Mouse (Mus musculus) ES-E14 (cell line): Measurements from ENCODE around the gene Ppil2. TPM values are rescaled to one million over a fixed set of nuclear protein-coding genes. Genes with fewer than 3 reads are reported as not detected.
A peak's percentile ranks its signal among the peaks of the same experiment; 100 is the strongest.

Experiments used
- DNase-seq: peaks from one replicate; pipeline ENCODE4 v3.0.0-alpha.2; 2013; ENCODE audit warnings: low read depth, low spot score
- H3K27ac ChIP-seq: 2 replicates; pipeline ENCODE4 v1.5.1; 2012; ENCODE audit warnings: low read depth, mild to moderate bottlenecking, low read length, moderate library complexity, mixed read lengths; ENCODE audit not compliant: poor library complexity, insufficient read depth, severe bottlenecking
- H3K36me3 ChIP-seq: 2 replicates; pipeline ENCODE4 v1.6.1; 2012; ENCODE audit warnings: mild to moderate bottlenecking, low read length, moderate library complexity, mixed read lengths; ENCODE audit not compliant: control insufficient read depth, poor library complexity, insufficient read depth, severe bottlenecking
- H3K4me1 ChIP-seq, 2 experiments: fragments of 150-350 bp in 1 of 2; sonication (generic) in 1 of 2; 2 replicates each; pipeline ENCODE4 v1.6.1; 2012; ENCODE audit warnings: low read length in 2 of 2, mild to moderate bottlenecking in 1 of 2, mixed read lengths in 1 of 2; ENCODE audit not compliant: control insufficient read depth in 2 of 2, insufficient read depth in 2 of 2, poor library complexity in 1 of 2
- H3K4me3 ChIP-seq, 2 experiments: fragments of 150-350 bp in 1 of 2; sonication (generic) in 1 of 2; 2 replicates each; pipeline ENCODE4 v1.5.1; 2012; ENCODE audit warnings: low read length in 2 of 2, low read depth in 1 of 2, mild to moderate bottlenecking in 1 of 2, mixed read lengths in 1 of 2; ENCODE audit not compliant: insufficient read depth in 1 of 2, poor library complexity in 1 of 2, severe bottlenecking in 1 of 2
- H3K9ac ChIP-seq: 2 replicates; pipeline ENCODE4 v1.6.1; 2012; ENCODE audit warnings: low read depth, mild to moderate bottlenecking, low read length, mixed read lengths; ENCODE audit not compliant: poor library complexity, insufficient read depth, severe bottlenecking
- H3K9me3 ChIP-seq: fragments of 150-350 bp; sonication (generic); 2 replicates; pipeline ENCODE4 v1.6.1; 2012; ENCODE audit warnings: low read depth, mild to moderate bottlenecking, low read length; ENCODE audit not compliant: control insufficient read depth, insufficient read depth
- CHD2 ChIP-seq: IDR thresholded peaks from 2 replicates; pipeline ENCODE4 v1.6.1; 2014; ENCODE audit warnings: mild to moderate bottlenecking, low read depth, low read length, inconsistent platforms
- HCFC1 ChIP-seq: IDR thresholded peaks from 2 replicates; pipeline ENCODE4 v1.6.1; 2012; ENCODE audit warnings: low read length, inconsistent platforms, borderline replicate concordance; ENCODE audit not compliant: insufficient read depth
- MAFK ChIP-seq: IDR thresholded peaks from 2 replicates; pipeline ENCODE4 v1.6.1; 2014; ENCODE audit warnings: mild to moderate bottlenecking, low read depth, low read length, inconsistent platforms; ENCODE audit not compliant: insufficient read depth
- ZC3H11A ChIP-seq: IDR thresholded peaks from 2 replicates; pipeline ENCODE4 v1.6.1; 2012; ENCODE audit warnings: low read depth, mild to moderate bottlenecking, inconsistent platforms, low read length, borderline replicate concordance
- ZNF384 ChIP-seq: IDR thresholded peaks from 2 replicates; pipeline ENCODE4 v1.6.1; 2012; ENCODE audit warnings: low read depth, low read length, inconsistent platforms
- in situ Hi-C, 2 experiments: fragments of 600-800 bp; cut with MboI; formaldehyde crosslinking; loops; one replicate each; pipeline ENCODE4 v1.15.1; 2025; ENCODE audit warnings: low sequenced_read_pairs in 2 of 2, inconsistent platforms in 1 of 2; ENCODE audit not compliant: unreplicated experiment in 2 of 2
- total RNA-seq: library from RNA; depleted of rRNA; stranded (reverse); fragments of 300-350 nt; gene quantifications from 2 replicates; pipeline ENCODE4 v1.2.3, GENCODE M21; 2012

Gene Ppil2
- total RNA-seq, 1 experiment, result 73.2 TPM

DNA sequence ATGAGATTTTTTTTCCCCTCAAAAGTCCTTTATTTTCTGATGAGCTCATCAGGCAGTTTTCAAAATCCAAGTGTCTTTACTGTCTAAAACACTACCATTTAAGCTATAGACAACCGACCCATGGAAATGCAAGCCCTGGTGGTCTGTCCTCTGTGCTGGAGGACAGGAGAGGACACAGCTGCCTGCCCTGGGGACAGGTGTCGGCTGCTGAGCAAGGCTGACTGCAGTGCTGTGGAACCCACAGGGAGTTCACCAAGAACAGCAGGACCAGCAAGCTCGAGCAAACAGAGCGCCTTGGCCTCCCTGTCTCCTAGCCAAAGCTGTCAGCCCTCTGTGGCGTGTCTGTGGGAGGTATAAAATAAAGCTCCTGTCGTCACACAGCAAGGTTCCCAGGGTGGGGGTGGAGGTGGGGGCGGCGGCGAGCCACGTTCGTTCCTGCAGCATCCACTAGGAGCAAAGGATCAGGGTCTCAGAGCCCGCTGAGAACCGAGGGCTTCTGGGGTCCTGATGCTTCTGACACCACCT is 24.3 kb downstream of the Ppil2 start:
- Histone ChIP-seq H3K36me3 (peaks cover 61% of the 10 kb centered on the region), H3K9me3 (no peaks in the 10 kb centered on the region), H3K27ac (no peak overlapping the region), H3K4me1 (peaks cover 0 to 2% of the 10 kb centered on the region in 2 experiments; a peak in 1 of 4 replicates), H3K4me3 (no peak overlapping the region), H3K9ac (no peak overlapping the region)
- DNase-seq, result no peak
- TF ChIP-seq ZNF384, result no peak
- no peak for TF ChIP-seq MAFK
- no peak for TF ChIP-seq CHD2
- no peak for TF ChIP-seq HCFC1
- TF ChIP-seq ZC3H11A, result no peak
- in situ Hi-C loops, result no loop called here

GRCm38 (mm10) chr16:17086241-17086640 is 24.8 kb downstream of the Ppil2 start:
- H3K9me3 ChIP-seq, result no peaks in the 10 kb centered on the region

DNA sequence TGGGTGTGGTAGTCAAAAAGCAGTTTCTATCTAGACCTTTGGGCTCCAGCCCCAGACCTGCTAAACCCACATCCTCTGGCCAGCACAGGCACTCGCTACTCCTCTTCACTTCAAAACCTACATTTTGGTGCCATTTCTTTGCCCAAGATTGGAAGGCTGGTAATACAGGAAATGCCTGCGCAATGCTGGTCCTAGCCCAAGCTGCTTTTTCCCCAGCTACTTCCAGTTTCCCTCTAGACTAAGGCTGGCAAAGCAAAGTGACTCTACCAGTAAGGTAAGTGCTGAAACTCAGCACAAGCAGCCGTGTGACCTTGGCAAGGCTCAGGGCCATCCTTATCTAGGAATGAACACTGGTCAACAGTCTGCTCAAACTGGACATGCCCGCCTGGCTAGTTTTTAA is 25.4 kb downstream of the Ppil2 start:
- H3K4me1 ChIP-seq, result peaks cover 0 to 2% of the 10 kb centered on the region in 2 experiments; a peak in 1 of 4 replicates
- in situ Hi-C loops, result no loop called here
- DNase-seq, result no peak
- H3K36me3 ChIP-seq, result peaks cover 52% of the 10 kb centered on the region
- H3K27ac ChIP-seq, result 0 out of 2 replicates have a peak overlapping the region, but pooled peaks have one; percentile 15
- H3K4me3 ChIP-seq, result no peak overlapping the region
- no peak overlapping the region for H3K9ac ChIP-seq
- no peaks in the 10 kb centered on the region for H3K9me3 ChIP-seq
- no peak for TF ChIP-seq ZC3H11A
- no peak for TF ChIP-seq MAFK
- no peak for TF ChIP-seq HCFC1
- TF ChIP-seq CHD2, result no peak
- no peak for TF ChIP-seq ZNF384

More at GRCm38 (mm10) chr16:17086241-17086640, 24.8 kb downstream of the Ppil2 start:
- H3K4me3 ChIP-seq, result no peak overlapping the region
- H3K4me1 ChIP-seq, result peaks cover 0 to 2% of the 10 kb centered on the region in 2 experiments; a peak in 1 of 4 replicates
- H3K9ac ChIP-seq, result no peak overlapping the region
- no peak for DNase-seq
- in situ Hi-C loops, result no loop called here
- TF ChIP-seq MAFK (no peak), ZC3H11A (no peak), HCFC1 (no peak)
- H3K36me3 ChIP-seq, result peaks cover 58% of the 10 kb centered on the region
- no peak overlapping the region for H3K27ac ChIP-seq

DNA sequence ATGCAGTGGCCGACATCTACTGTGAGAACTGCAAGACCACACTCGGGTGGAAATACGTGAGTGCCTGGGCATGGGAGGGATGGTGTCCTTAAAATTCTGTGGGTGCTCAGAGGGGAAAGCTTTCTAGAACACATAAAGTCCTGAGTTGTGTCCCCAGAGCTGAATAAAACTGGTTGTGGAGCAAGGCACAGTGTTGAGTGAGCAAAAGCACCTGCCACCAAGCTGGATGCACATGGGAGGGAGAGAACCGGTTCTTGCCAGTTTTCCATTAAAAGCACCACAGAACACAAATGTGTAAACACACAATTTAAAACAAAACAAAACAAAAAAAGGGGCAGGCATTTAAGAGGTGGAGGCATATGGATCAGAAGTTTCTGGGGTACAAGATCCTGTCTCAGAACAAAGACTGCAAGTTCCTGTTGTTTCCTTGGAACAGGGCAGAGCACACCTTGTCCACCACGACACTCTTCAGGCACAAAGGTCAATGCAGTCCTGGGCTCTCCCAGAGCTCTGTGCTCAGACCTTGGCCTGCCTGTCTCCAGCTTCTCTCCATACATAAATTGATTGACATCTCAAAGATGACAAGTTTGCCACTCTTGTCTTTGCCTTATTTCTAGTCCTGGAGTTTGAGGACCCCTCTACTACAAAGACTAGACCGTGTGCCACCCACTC is 28.8 kb downstream of the Ppil2 start:
- no peak for DNase-seq
- peaks cover 21% of the 10 kb centered on the region for H3K36me3 ChIP-seq
- no peak for TF ChIP-seq HCFC1
- TF ChIP-seq ZNF384, result no peak
- no peak for TF ChIP-seq CHD2
- no peak for TF ChIP-seq ZC3H11A
- TF ChIP-seq MAFK, result no peak

More for the DNA sequence above, 28.8 kb downstream of the Ppil2 start:
- H3K9ac ChIP-seq, result no peak overlapping the region
- H3K27ac ChIP-seq, result no peak overlapping the region
- H3K9me3 ChIP-seq, result no peaks in the 10 kb centered on the region
- in situ Hi-C loops, result no loop called here
- peaks cover 0 to 2% of the 10 kb centered on the region in 2 experiments; a peak in 1 of 4 replicates for H3K4me1 ChIP-seq
- H3K4me3 ChIP-seq, result no peak overlapping the region
